Mouse (Mus musculus) c-Kit-negative CD71-positive TER-119-positive erythroid progenitor cells, embryonic 14.5 days (primary cell): ENCODE data around the gene Alad.

ENCODE experiments used
- DNase-seq: peaks from one replicate; pipeline ENCODE4 v3.0.0-alpha.2; 2013; ENCODE audit warnings: low read depth, low spot score

Gene Alad

DNA sequence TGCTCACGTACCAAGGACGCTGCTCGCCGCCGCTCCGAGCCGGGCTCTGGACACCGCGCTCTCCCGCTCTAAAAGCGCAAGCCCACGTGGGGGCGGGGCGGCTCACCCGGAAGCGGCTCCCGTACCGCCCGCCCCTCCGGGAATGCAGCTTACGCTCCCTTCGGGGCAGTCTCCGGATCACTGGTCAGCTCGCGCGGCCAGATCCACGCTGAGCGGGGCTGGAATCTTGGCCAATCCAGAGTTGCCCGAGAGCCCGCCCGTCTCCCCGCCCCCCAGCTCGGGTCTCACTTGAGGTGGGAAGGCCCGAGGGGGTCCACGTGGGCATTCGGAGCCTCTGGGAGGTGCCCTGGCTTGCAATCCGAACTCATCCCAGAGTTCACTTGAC lies at the start of gene Alad:
Alad (minus strand) TSS at position 70 of the 385 bp plus-strand sequence.
- DNase-seq = peak; percentile 87

DNA sequence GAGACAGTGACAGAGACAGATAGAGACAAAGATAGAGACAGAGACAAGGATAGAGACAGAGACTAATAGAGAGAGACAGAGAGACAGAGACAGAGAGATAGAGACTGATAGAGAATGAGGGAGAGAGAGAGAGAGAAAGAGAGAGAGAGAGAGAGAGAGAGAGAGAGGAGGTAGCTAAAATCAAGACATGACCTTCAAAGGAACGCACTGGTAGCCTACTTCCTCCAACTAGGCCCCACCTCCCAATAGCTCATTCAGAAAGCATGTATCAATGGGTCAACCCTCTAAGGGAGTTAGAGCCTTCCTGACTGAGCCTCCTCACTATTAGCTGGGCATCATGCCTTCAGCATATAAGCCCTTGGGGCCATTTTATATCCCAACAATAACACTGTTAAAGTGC lies 48.6 kb upstream of the Alad start:
- DNase-seq = no peak

- DNase-seq = no peak
Measured at GRCm38 (mm10) chr4:62567696-62568095, 48.0 kb upstream of the Alad start.

DNA sequence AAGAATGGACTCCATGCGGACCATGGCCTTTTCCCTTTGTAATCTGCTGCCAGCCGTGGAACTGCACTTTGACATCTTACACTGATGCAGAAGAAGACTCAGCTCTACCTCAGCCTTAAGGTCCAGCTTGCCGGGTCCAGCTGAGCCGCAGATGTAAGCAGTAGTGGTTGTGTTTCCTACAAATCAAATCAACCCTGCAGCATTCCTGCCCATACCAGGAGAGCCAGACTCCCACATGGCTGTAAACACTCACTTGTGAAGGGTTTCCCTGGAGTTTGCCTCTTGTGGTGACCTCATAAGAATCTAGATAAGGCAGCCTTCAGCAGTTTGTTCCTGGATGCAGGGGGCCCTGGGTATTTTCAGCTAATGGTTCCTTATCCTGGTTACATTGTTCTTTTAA lies 46.8 kb upstream of the Alad start:
- DNase-seq = no peak

GRCm38 (mm10) chr4:62562006-62562405 lies 42.3 kb upstream of the Alad start:
- DNase-seq = no peak

DNA sequence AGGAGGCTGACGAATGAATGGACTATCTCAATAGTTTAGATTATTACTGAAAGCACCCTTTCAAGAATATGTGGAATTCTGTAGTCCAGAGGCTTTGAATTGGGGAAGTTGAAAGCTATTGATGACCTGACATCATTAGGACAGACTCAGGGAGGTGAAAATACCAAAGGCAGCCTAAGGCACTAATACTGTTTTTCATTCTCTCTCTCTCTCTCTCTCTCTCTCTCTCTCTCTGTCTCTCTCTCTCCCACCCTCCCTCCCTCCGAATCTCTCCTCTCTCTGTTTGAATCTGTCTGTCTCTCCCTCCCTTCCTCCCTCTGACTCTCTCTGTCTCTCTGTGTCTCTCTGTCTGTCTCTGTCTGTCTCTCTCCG lies 41.9 kb upstream of the Alad start:
- DNase-seq = no peak

DNA sequence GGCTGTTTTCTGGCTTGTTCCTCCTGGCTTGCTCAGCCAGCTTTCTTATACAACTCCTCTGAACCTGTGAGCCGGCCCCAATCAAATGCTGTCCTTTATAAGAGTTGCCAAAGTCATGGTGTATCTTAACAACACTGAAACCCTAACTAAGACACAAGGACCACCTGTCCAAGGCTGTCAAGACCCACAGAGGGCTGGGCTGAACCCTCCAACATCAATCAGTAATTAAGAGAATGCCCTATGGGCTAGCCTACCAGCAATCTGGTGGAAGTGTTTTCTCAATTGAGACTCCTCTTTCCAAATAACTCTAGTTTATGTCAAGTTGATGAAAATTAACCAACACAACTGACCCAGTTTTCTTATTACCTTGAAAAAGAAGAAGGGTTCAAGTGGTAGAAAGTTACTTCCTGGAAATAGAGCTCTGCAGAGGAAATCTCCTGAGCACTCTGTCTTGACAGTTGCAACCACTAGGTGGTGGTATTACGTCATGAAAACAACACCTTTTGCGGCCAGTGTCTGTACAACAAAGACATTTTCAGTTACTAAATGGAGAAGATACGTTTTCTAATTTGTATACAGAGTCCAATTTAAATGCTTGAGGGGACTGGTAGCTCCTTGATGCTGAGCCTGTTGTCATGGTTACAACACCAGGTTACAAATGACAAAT lies 41.4 kb upstream of the Alad start:
- peak; percentile 46 for DNase-seq

GRCm38 (mm10) chr4:62559797-62560329 lies 40.1 kb upstream of the Alad start, which contains the start of gene Rgs3:
TSS of gene Rgs3 (plus strand) at chr4:62559847.
- no peak for DNase-seq

DNA sequence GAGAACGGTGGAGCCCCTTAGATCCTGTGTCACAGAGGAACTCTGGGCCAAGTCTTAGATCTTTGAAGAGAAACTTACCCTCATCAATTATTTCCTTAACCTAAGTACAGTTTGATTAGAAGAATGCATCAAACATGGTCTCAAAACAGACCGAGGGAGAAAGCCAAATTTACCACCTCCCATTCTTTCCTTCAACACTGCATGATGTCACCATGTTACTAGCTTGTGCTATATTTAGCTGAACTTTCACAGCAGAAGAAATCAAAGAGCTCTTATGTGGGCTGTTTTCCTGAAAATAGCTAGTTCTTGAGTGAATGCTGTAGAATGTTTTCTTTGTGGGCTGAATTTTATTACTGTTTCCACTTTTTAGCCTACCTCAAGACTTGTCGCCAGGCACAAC lies 37.7 kb upstream of the Alad start:
- DNase-seq = no peak

- DNase-seq = no peak
Measured at GRCm38 (mm10) chr4:62551966-62552365, 32.2 kb upstream of the Alad start.

DNA sequence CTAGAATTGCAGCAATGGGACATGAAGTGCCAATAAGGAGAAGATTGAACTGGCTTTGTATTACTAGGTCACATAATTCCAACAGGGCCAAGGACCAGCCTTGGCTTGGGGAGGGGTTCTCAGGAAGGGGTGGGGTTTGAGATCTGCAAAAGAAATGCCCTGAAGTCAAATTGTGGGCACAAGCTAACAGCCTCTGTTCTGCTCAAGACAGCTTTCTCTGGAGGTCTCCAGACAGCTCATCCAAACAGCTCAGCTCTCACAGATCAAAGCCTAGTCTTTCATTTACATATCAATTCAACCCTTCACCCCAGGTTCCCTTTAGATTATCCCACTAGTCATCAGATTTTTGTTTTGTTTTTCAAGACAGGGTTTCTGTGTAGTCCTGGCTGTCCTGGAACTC lies 25.1 kb upstream of the Alad start:
- DNase-seq = no peak

GRCm38 (mm10) chr4:62543782-62544181 lies 24.1 kb upstream of the Alad start:
- DNase-seq = no peak

DNA sequence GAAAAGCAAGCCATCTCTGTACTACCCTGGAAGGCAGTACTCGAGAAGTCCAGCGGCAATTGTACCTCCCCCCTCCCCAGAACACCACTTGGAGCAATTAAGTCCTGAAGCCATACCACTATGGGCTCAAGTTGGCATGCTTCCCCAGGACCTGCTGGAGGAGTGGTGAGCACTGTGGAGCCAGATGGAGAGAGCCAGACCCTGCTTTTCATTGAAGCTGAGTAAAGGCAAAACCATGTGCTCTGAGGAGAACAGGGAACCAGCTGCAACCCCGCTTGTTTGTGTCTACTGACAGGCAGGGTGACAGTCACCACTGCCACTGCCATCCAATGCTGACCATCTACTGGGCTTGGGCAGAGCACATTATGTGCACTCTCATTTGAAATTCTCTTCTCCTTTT lies 22.1 kb upstream of the Alad start:
- DNase-seq = no peak

DNA sequence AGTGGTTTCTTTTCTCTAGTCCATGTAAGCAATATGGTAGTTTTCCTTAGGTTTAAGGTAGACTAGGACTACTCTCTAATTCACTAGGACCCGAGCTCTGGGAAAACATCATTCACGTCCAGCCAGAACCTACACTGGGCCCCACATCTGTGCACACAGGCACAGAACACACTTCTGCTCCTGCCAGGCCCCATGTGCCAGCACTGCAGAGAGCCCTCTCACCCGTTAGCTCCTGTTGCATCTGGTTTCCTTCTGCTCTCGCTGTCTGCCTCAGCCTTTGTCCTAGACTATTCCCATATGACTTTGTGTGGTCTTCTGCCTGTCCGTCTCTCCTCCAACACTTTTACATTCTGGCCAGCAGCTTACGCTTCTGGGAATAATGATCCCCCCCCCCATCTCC lies 14.0 kb upstream of the Alad start:
- DNase-seq = no peak

GRCm38 (mm10) chr4:62527655-62528054 lies 7.9 kb upstream of the Alad start:
- DNase-seq = no peak

GRCm38 (mm10) chr4:62526256-62526655 lies 6.5 kb upstream of the Alad start:
- no peak for DNase-seq

GRCm38 (mm10) chr4:62525489-62525811 lies 5.7 kb upstream of the Alad start:
- no peak for DNase-seq

- DNase-seq = peak; percentile 98
Measured at GRCm38 (mm10) chr4:62524651-62525488, 5.2 kb upstream of the Alad start, which contains the start of the genes Pole3 and 4933430I17Rik. TSS of gene Pole3 (minus strand) at chr4:62525068. TSS of gene 4933430I17Rik (plus strand) at chr4:62525369.

- no peak for DNase-seq
Measured at GRCm38 (mm10) chr4:62520892-62521400, 1.2 kb upstream of the Alad start.

GRCm38 (mm10) chr4:62519122-62519848 lies 433 bp downstream of the Alad start:
- no peak for DNase-seq

DNA sequence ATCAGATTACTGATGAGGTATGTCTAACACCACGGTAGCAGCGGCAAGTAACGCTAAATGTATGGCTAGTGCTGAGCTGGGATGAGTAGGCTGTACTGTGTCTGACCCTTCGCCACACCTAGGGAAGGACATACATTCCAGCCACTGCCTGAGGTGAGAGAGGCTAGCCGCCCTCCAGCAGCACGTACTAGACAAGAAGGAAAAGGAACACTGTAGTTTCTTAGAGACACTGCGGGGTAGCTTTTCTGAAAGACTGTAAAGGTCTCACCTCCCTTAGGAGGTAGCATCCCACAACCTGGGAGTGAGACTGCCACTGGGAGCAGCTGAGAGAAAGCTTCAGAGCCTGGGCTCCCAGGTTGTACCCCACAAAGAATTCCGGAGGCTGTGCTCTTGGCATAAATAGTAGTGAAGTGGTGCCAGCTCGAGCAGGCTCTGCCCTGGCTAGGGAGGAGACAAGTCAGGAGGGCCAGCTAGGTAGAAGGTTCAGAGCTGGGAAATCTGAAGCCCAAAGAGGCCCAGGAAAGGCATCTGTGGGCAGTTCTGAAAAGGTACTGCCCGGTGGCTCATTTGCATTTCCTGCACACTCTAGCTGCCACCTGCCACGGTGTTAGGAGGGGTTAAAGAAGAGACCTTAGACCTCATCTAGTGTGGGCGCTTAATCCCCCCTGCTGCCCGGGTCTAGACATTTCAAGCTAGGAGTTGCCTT lies 1.1 kb downstream of the Alad start:
- peak; percentile 57 for DNase-seq
